Mouse (Mus musculus): ENCODE measurements around the gene Lrrc49. TPM values are rescaled to one million over a fixed set of nuclear protein-coding genes. Genes with fewer than 3 reads are reported as not detected.

Gene Lrrc49
- total RNA-seq (2023), result 1 to 10 TPM; 1.7 to 3.3 TPM

DNA sequence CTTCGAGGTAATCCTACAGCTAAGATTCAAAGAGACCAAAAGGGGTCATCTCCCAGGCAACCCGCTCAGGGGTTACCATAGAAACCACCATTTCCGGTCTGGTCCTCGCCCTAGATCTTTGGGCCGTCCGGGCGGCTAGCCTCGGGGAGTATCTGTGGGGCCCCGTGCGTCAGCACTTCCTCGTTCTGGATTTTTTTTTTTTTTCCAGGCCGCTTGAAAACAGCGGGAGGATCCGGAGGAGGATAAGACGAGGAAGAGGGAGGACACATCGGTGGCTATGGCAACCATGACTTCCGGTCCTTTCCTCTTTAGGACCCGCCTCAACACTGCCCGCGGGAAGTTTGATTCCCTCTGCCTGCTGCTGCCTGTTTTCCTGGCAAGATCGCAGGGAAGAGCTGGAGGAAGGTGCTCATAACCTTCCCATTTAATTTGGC is at the start of gene Lrrc49:
Lrrc49 (minus strand) TSS at position 268 of the 434 bp plus-strand sequence.

DNA sequence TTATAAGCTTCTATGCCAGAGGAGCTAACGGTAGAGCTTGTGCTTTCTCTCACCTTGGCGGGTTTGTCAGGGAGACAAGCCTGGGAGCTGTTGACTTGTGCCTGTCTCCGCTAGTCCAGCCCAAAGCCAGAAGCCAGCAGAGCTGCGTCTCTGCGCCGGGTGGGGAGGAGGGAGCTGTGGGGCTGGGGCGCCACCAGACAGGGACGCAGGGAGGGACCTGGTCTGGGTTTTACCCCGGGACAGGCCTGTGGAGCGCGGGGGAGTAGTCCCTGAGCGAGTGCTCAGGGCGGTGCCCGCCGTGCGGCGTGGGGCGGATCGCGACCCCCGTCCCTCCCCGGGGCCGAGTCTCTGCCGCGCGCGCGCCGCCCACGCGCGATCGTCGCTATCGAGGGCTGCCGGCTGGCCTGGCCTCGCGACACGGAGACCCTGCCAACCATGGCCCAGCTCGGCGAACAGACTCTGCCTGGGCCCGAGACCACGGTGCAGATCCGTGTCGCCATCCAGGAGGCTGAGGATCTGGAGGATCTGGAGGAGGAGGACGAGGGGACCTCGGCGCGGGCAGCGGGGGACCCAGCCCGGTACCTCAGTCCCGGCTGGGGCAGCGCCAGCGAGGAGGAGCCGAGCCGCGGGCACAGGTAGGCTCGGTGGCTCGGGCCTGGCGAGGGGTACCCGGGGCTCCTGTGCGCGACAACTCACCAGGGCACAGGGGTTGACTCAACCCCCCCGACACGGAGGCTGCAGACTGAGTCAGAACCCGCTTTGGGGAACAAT is 25.0 kb upstream of the Lrrc49 start, which contains the start of gene Larp6:
Larp6 (plus strand) TSS at position 219 of the 771 bp plus-strand sequence.

DNA sequence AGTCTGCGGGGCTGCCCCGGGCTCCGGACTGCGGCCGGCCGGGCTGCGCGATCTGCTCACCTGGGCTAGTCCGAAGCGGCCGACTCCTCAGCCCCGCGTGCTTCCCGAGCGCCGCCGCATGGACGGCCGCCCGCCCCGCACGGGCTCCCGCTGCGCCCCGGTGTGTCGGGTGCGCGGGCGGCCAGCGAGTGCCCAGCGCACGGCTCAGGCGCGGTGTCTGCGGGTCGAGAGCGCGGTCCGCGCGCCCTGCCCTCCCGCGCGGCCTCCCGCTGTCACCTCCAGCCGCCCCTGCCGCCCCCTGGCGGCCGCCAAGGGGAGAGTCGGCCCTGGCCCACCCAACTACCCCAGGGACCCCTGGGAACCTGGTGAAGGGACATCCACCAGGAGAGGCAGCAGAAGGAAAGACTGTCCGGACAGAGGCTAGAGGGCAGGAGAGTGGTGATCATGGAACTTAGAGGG is 166.1 kb downstream of the Lrrc49 start, which contains the start of gene Thsd4:
Thsd4 (minus strand) TSS at position 241 of the 459 bp plus-strand sequence.

Other genes with a start within 250 kb of the Lrrc49 start
- under 1 TPM in 1 of 2 experiments, not detected in 1; 0.09 TPM for gene Thsd4, start 166.1 kb downstream of the Lrrc49 start, total RNA-seq (2023)
- not detected for gene Larp6, start 24.8 kb upstream of the Lrrc49 start, total RNA-seq (2023)
- under 1 TPM; 0.29 to 0.57 TPM for gene Uaca, start 106.4 kb upstream of the Lrrc49 start, total RNA-seq (2023)